Mouse (Mus musculus) ES-E14 (cell line): ENCODE measurements around the gene Arl13b.

Experiments
- CHD2 ChIP-seq: IDR thresholded peaks from 2 replicates; pipeline ENCODE4 v1.6.1; 2014; ENCODE audit warnings: mild to moderate bottlenecking, low read depth, low read length, inconsistent platforms
- HCFC1 ChIP-seq: IDR thresholded peaks from 2 replicates; pipeline ENCODE4 v1.6.1; 2012; ENCODE audit warnings: low read length, inconsistent platforms, borderline replicate concordance; ENCODE audit not compliant: insufficient read depth
- MAFK ChIP-seq: IDR thresholded peaks from 2 replicates; pipeline ENCODE4 v1.6.1; 2014; ENCODE audit warnings: mild to moderate bottlenecking, low read depth, low read length, inconsistent platforms; ENCODE audit not compliant: insufficient read depth
- ZC3H11A ChIP-seq: IDR thresholded peaks from 2 replicates; pipeline ENCODE4 v1.6.1; 2012; ENCODE audit warnings: low read depth, mild to moderate bottlenecking, inconsistent platforms, low read length, borderline replicate concordance
- ZNF384 ChIP-seq: IDR thresholded peaks from 2 replicates; pipeline ENCODE4 v1.6.1; 2012; ENCODE audit warnings: low read depth, low read length, inconsistent platforms

- TF ChIP-seq ZNF384 (no peak), ZC3H11A (no peak), MAFK (no peak), CHD2 (no peak), HCFC1 (no peak)
Measured at GRCm38 (mm10) chr16:62857498-62857897, 10.7 kb upstream of the Arl13b start.
